Mouse (Mus musculus): ENCODE measurements around the gene Depdc5. TPM values are rescaled to one million over a fixed set of nuclear protein-coding genes. Genes with fewer than 3 reads are reported as not detected.
"Not testable (repeated sequence)": the region's sequence is repeated elsewhere in the genome, so short reads cannot be mapped to it uniquely, and the experiment has no call there.

The Depdc5 gene
- polyA plus RNA-seq, 1 experiment, result 0.17 TPM

- no peaks in the 10 kb centered on the region for H3K27me3 ChIP-seq (ENCODE audit: control insufficient read depth)
- TF ChIP-seq TAL1 (IDR thresholded peaks at IDR 0.05; ENCODE audit: low read length), result no peak
- TF ChIP-seq GATA1 (IDR thresholded peaks at IDR 0.05; ENCODE audit: low read length), result no peak
- H3K4me3 ChIP-seq (replicated peaks), result no peak overlapping the region
- peaks cover 3% of the 10 kb centered on the region for H3K4me1 ChIP-seq (ENCODE audit: control insufficient read depth)
- H3K36me3 ChIP-seq (ENCODE audit: control insufficient read depth), result peaks cover 77% of the 10 kb centered on the region
- H3K9me3 ChIP-seq (ENCODE audit: control insufficient read depth, low read length), result no peaks in the 10 kb centered on the region
These were observed 6.0 kb downstream of the Depdc5 start for GRCm38 (mm10) chr5:32869389-32870024.

DNA sequence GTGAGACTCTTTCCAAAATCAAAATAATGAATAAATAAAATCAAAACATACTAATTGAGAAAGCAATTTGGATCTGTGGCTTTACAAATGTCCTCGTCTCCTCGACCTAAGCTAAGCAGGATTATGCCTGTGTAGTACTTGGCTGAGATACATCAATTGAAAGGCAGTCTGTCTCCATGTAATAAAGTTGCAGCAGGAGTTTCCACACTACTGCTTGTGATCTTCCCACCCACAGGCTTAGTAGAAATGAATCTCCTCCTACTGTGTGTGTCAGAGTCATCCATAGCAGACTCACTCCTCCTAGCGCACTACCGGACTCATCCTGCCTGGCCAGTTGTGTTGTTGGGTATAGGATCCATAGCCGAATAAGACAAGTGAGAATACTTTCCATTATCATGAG lies 8.8 kb downstream of the Depdc5 start:
- Histone ChIP-seq H3K9me3 (ENCODE audit: control insufficient read depth, low read length) (no peaks in the 10 kb centered on the region), H3K27me3 (ENCODE audit: control insufficient read depth) (no peaks in the 10 kb centered on the region), H3K36me3 (ENCODE audit: control insufficient read depth) (peaks cover 75% of the 10 kb centered on the region), H3K4me1 (ENCODE audit: control insufficient read depth) (no peaks in the 10 kb centered on the region), H3K4me3 (replicated peaks) (no peak overlapping the region)
- TF ChIP-seq GATA1 (IDR thresholded peaks at IDR 0.05; ENCODE audit: low read length) (no peak), TAL1 (IDR thresholded peaks at IDR 0.05; ENCODE audit: low read length) (no peak)

GRCm38 (mm10) chr5:32886739-32887138 lies 23.2 kb downstream of the Depdc5 start:
- H3K4me1 ChIP-seq (ENCODE audit: control insufficient read depth), result no peaks in the 10 kb centered on the region

DNA sequence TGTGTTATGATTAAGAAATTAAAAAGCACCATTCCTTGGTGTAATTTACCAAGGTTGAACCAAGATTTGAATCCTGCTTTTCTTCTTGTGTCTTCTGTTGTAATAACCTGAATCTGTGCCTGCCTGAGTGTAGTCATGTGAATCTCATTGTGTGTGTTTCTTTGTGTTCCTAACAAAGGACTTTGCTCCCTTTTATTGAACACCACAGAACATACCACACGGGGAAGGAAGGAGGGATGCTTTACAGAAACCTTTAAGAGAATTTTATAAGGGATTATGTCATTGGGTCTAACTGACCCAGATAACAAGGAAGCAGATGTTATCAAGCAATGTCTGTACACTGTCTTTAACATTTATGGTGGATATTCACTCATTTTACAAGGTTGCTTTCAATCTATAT lies 44.0 kb downstream of the Depdc5 start:
- TF ChIP-seq GATA1 (IDR thresholded peaks at IDR 0.05; ENCODE audit: low read length) (no peak), TAL1 (IDR thresholded peaks at IDR 0.05; ENCODE audit: low read length) (no peak)
- Histone ChIP-seq H3K4me3 (replicated peaks) (no peak overlapping the region), H3K4me1 (ENCODE audit: control insufficient read depth) (no peaks in the 10 kb centered on the region), H3K27me3 (ENCODE audit: control insufficient read depth) (no peaks in the 10 kb centered on the region), H3K9me3 (ENCODE audit: control insufficient read depth, low read length) (no peaks in the 10 kb centered on the region), H3K36me3 (ENCODE audit: control insufficient read depth) (peaks cover 57% of the 10 kb centered on the region)

More at GRCm38 (mm10) chr5:32886739-32887138, 23.2 kb downstream of the Depdc5 start:
- no peak for TF ChIP-seq GATA1 (IDR thresholded peaks at IDR 0.05; ENCODE audit: low read length)
- no peak for TF ChIP-seq TAL1 (IDR thresholded peaks at IDR 0.05; ENCODE audit: low read length)
- H3K27me3 ChIP-seq (ENCODE audit: control insufficient read depth), result no peaks in the 10 kb centered on the region
- peaks cover 65% of the 10 kb centered on the region for H3K36me3 ChIP-seq (ENCODE audit: control insufficient read depth)
- no peaks in the 10 kb centered on the region for H3K9me3 ChIP-seq (ENCODE audit: control insufficient read depth, low read length)
- no peak overlapping the region for H3K4me3 ChIP-seq (replicated peaks)

DNA sequence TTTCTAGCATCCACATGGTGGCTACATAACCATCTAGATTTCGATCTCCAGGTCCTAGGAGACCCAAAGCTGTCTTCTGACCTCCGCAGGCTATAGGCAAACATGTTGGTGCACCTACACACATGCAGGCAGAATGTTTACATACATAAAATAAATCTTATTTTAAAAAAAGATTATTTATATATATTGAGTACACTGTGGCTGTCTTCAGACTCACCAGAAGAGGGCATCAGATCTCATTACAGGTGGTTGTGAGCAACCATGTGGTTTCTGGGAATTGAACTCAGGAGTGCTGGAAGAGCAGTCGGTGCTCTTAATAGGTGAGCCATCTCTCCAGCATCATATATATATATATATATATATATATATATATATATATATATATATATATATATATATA lies 50.6 kb downstream of the Depdc5 start:
- H3K4me3 ChIP-seq (replicated peaks), result no peak overlapping the region
- TF ChIP-seq GATA1 (IDR thresholded peaks at IDR 0.05; ENCODE audit: low read length) (no peak), TAL1 (IDR thresholded peaks at IDR 0.05; ENCODE audit: low read length) (no peak)
- H3K9me3 ChIP-seq (ENCODE audit: control insufficient read depth, low read length), result no peaks in the 10 kb centered on the region
- H3K4me1 ChIP-seq (ENCODE audit: control insufficient read depth), result peaks cover under 1% of the 10 kb centered on the region; the same call in 1 of the 2 replicates
- H3K27me3 ChIP-seq (ENCODE audit: control insufficient read depth), result no peaks in the 10 kb centered on the region
- H3K36me3 ChIP-seq (ENCODE audit: control insufficient read depth), result peaks cover 61% of the 10 kb centered on the region

DNA sequence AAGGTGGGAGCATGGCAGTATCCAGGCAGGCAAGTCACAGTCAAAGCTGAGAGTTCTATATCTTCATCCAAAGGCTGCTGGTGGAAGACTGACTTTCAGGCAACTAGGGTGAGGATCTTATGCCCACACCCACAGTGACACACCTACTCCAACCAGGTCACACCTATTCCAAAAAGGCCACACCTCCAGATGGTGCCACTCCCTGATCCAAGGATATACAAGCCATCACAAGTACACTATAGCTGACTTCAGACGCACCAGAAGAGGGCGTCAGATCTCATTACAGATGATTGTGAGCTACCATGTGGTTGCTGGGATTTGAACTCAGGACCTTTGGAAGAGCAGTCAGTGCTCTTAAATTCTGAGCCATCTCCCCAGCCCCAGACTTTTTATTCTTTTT lies 55.8 kb downstream of the Depdc5 start:
- not testable (repeated sequence) for H3K4me3 ChIP-seq (replicated peaks); H3K27me3 ChIP-seq (ENCODE audit: control insufficient read depth); H3K9me3 ChIP-seq (ENCODE audit: control insufficient read depth, low read length); H3K4me1 ChIP-seq (ENCODE audit: control insufficient read depth)
- peaks cover 64% of the 10 kb centered on the region for H3K36me3 ChIP-seq (ENCODE audit: control insufficient read depth)

- no peaks in the 10 kb centered on the region for H3K9me3 ChIP-seq (ENCODE audit: control insufficient read depth, low read length)
- peaks cover 71% of the 10 kb centered on the region for H3K36me3 ChIP-seq (ENCODE audit: control insufficient read depth)
- no peak overlapping the region for H3K4me3 ChIP-seq (replicated peaks)
- H3K4me1 ChIP-seq (ENCODE audit: control insufficient read depth), result peaks cover 3% of the 10 kb centered on the region
- no peak for TF ChIP-seq GATA1 (IDR thresholded peaks at IDR 0.05; ENCODE audit: low read length)
- no peak for TF ChIP-seq TAL1 (IDR thresholded peaks at IDR 0.05; ENCODE audit: low read length)
- H3K27me3 ChIP-seq (ENCODE audit: control insufficient read depth), result no peaks in the 10 kb centered on the region
These were observed 59.4 kb downstream of the Depdc5 start for GRCm38 (mm10) chr5:32922906-32923305.

- Histone ChIP-seq H3K27me3 (ENCODE audit: control insufficient read depth) (no peaks in the 10 kb centered on the region), H3K36me3 (ENCODE audit: control insufficient read depth) (peaks cover 78% of the 10 kb centered on the region), H3K4me1 (ENCODE audit: control insufficient read depth) (no peaks in the 10 kb centered on the region), H3K9me3 (ENCODE audit: control insufficient read depth, low read length) (no peaks in the 10 kb centered on the region), H3K4me3 (replicated peaks) (no peak overlapping the region)
- TF ChIP-seq GATA1 (IDR thresholded peaks at IDR 0.05; ENCODE audit: low read length) (no peak), TAL1 (IDR thresholded peaks at IDR 0.05; ENCODE audit: low read length) (no peak)
These were observed 67.3 kb downstream of the Depdc5 start for GRCm38 (mm10) chr5:32930761-32931160.

DNA sequence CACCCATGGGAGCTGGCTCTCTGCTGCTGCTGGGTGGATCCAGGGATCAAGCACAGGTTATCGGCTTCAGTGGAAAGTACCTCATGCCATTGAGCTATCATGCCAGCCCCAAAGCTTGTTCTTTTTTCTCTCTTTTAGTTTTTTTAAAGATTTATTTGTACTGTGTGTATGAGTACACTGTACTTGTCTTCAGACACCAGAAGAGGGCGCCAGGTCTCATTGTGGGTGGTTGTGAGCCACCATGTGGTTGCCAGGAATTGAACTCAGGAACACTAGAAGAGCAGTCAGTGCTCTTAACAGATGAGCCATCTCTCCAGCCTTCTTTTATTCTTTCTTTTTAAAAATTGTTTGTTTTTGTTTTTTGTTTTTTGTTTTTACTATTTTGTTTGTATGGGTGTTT lies 71.2 kb downstream of the Depdc5 start:
- H3K36me3 ChIP-seq (ENCODE audit: control insufficient read depth), result peaks cover 74% of the 10 kb centered on the region
- TF ChIP-seq GATA1 (IDR thresholded peaks at IDR 0.05; ENCODE audit: low read length) (no peak), TAL1 (IDR thresholded peaks at IDR 0.05; ENCODE audit: low read length) (no peak)

DNA sequence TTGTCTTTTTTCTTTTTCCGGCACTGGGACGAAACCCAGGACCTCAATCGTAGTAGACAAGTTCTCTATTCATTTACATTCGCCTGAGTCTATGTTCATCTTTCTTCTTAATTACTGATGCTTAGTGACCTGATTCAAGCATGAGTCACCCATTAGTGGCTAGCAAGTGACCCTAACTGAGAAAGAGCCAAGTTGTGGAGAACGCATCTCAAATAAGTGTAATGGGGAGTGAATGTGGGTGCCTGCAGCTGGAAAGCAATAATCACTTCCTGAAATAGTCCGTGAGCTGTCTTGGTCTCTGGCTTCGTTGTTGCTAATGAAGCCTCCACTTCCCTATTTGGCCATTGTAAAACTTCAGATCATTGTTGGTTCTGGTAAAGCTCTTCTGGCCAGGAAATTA lies 77.1 kb downstream of the Depdc5 start:
- TF ChIP-seq GATA1 (IDR thresholded peaks at IDR 0.05; ENCODE audit: low read length) (no peak), TAL1 (IDR thresholded peaks at IDR 0.05; ENCODE audit: low read length) (no peak)
- no peaks in the 10 kb centered on the region for H3K4me1 ChIP-seq (ENCODE audit: control insufficient read depth)
- H3K9me3 ChIP-seq (ENCODE audit: control insufficient read depth, low read length), result no peaks in the 10 kb centered on the region
- no peaks in the 10 kb centered on the region for H3K27me3 ChIP-seq (ENCODE audit: control insufficient read depth)
- peaks cover 87% of the 10 kb centered on the region for H3K36me3 ChIP-seq (ENCODE audit: control insufficient read depth)
- no peak overlapping the region for H3K4me3 ChIP-seq (replicated peaks)

More for the DNA sequence above, 71.2 kb downstream of the Depdc5 start:
- no peaks in the 10 kb centered on the region for H3K27me3 ChIP-seq (ENCODE audit: control insufficient read depth)
- H3K4me3 ChIP-seq (replicated peaks), result no peak overlapping the region
- H3K9me3 ChIP-seq (ENCODE audit: control insufficient read depth, low read length), result no peaks in the 10 kb centered on the region
- H3K4me1 ChIP-seq (ENCODE audit: control insufficient read depth), result no peaks in the 10 kb centered on the region

All from erythroblast, embryonic 14.5 days (primary cell).